Mouse (Mus musculus): ENCODE data around the gene Abraxas2. TPM values are rescaled to one million over a fixed set of nuclear protein-coding genes. Genes with fewer than 3 reads are reported as not detected.
A peak's percentile ranks its signal among the peaks of the same experiment; 100 is the strongest.

The Abraxas2 gene
- total and polyA plus RNA-seq, 3 experiments, result 30.1 to 31.1 TPM; not detected in 1

DNA sequence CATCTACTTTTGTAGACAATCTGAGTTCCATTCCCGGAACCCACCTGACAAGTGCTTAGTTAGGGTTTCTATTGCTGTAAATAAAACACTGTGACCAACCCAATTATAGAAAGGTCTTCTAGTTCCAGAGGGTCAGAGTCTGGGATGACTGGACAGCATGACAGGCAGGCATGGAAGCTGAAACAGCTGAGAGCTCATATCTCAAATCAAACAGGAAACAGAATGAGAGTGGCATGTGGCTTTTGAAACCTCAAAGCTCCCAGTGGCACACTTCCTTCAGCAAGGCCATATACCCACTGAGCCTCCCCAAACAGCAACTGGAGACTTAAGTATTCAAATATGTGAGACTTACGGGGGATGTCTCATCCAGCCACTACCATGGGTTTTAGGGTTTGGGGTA is 14.0 kb downstream of the Abraxas2 start:
- DNase-seq (ENCODE audit: low read depth, low spot score), result peak; percentile 57
- peaks cover 7 to 37% of the 10 kb centered on the region in 2 experiments for H3K36me3 ChIP-seq (ENCODE audit: control insufficient read depth in 1 of 2, insufficient read depth in 2 of 2, low read length in 2 of 2)
- H3K4me3 ChIP-seq (ENCODE audit: control insufficient read depth in 1 of 2, insufficient read depth in 1 of 2, low read depth in 2 of 2, low read length in 2 of 2), result no peak overlapping the region
- no peaks in the 10 kb centered on the region; the same call in 1 of the 2 replicates for H3K79me2 ChIP-seq (ENCODE audit: control insufficient read depth, insufficient read depth, low read length, poor library complexity)
- no peaks in the 10 kb centered on the region for H3K9me3 ChIP-seq (replicated peaks; ENCODE audit: insufficient read depth, low read length)
- peaks cover 0 to 2% of the 10 kb centered on the region in 2 experiments; a peak in 2 of 4 replicates for H3K4me1 ChIP-seq (ENCODE audit: control insufficient read depth in 1 of 2, insufficient read depth in 2 of 2, low read length in 2 of 2)
- no peak overlapping the region for H3K27ac ChIP-seq (ENCODE audit: control insufficient read depth, low read depth, low read length)
- H3K27me3 ChIP-seq (ENCODE audit: control insufficient read depth in 1 of 2, insufficient read depth in 2 of 2, low read length in 2 of 2), result no peaks in the 10 kb centered on the region
- H3K9ac ChIP-seq (ENCODE audit: control insufficient read depth, low read depth, low read length, poor library complexity, severe bottlenecking), result no peak overlapping the region
- no peak for TF ChIP-seq MYB (IDR thresholded peaks at IDR 0.05; ENCODE audit: low read depth, low read length)
- TF ChIP-seq POLR2A (IDR thresholded peaks at IDR 0.05; ENCODE audit: control insufficient read depth in 1 of 2, insufficient read depth in 1 of 2, low read depth in 1 of 2, low read length in 2 of 2, poor library complexity in 1 of 2), result no peak
- TF ChIP-seq CTCF (IDR thresholded peaks at IDR 0.05 in 2 of 3, conservative IDR thresholded peaks at IDR 0.05 in 1 of 3; ENCODE audit: control insufficient read depth in 1 of 3, insufficient read depth in 1 of 3, low read depth in 2 of 3, low read length in 3 of 3, poor library complexity in 1 of 3, severe bottlenecking in 1 of 3), result no peak
- TF ChIP-seq NELFE (IDR thresholded peaks at IDR 0.05; ENCODE audit: low read depth, low read length), result no peak
- no peak for TF ChIP-seq GABPA (IDR thresholded peaks at IDR 0.05; ENCODE audit: low read depth, low read length)
- TF ChIP-seq NRF1 (IDR thresholded peaks at IDR 0.05; ENCODE audit: insufficient read depth, low read depth, low read length, poor library complexity, severe bottlenecking), result no peak
- no peak for TF ChIP-seq TBP (IDR thresholded peaks at IDR 0.05; ENCODE audit: low read depth, low read length)
- TF ChIP-seq MAFK (IDR thresholded peaks at IDR 0.05; ENCODE audit: borderline replicate concordance, low read depth, low read length), result no peak
- peak; percentile 80 for TF ChIP-seq SIN3A (IDR thresholded peaks at IDR 0.05; ENCODE audit: low read length)
- no peak for TF ChIP-seq POLR2AphosphoS5 (IDR thresholded peaks at IDR 0.05; ENCODE audit: borderline replicate concordance, low read depth, low read length)
- no peak for TF ChIP-seq HCFC1 (IDR thresholded peaks at IDR 0.05; ENCODE audit: low read depth, low read length)
- TF ChIP-seq ZMIZ1 (IDR thresholded peaks at IDR 0.05; ENCODE audit: low read depth, low read length), result no peak
- TF ChIP-seq RAD21 (IDR thresholded peaks at IDR 0.05; ENCODE audit: low read depth, low read length), result no peak
- peak; percentile 68 for TF ChIP-seq GATA1 (IDR thresholded peaks at IDR 0.05; ENCODE audit: low read depth, low read length)
- no peak for TF ChIP-seq CHD1 (IDR thresholded peaks at IDR 0.05; ENCODE audit: low read depth, low read length)
- TF ChIP-seq MAZ (IDR thresholded peaks at IDR 0.05; ENCODE audit: low read depth, low read length), result no peak
- no peak for TF ChIP-seq E2F4 (IDR thresholded peaks at IDR 0.05; ENCODE audit: borderline replicate concordance, low read depth, low read length)
- TF ChIP-seq MXI1 (IDR thresholded peaks at IDR 0.05; ENCODE audit: low read depth, low read length), result peak; percentile 75
- no peak for TF ChIP-seq ELF1 (IDR thresholded peaks at IDR 0.05; ENCODE audit: low read depth, low read length)
- TF ChIP-seq POLR2AphosphoS2 (IDR thresholded peaks at IDR 0.05; ENCODE audit: low read length), result no peak
- TF ChIP-seq SMC3 (IDR thresholded peaks at IDR 0.05; ENCODE audit: low read depth, low read length), result no peak
- TF ChIP-seq EP300 (IDR thresholded peaks at IDR 0.05; ENCODE audit: low read depth in 1 of 2, low read length in 2 of 2), result peak; percentile 62 to 68
- no peak for TF ChIP-seq ZKSCAN1 (IDR thresholded peaks at IDR 0.05; ENCODE audit: low read depth, low read length)
- no peak for TF ChIP-seq UBTF (IDR thresholded peaks at IDR 0.05; ENCODE audit: borderline replicate concordance, insufficient read depth, low read depth, low read length)
- TF ChIP-seq ETS1 (IDR thresholded peaks at IDR 0.05; ENCODE audit: low read depth, low read length), result peak; percentile 95
- peak; percentile 54; the same call in 1 of the 2 replicates for TF ChIP-seq BHLHE40 (IDR thresholded peaks at IDR 0.05; ENCODE audit: borderline replicate concordance, low read depth, low read length)
- peak; percentile 69 for TF ChIP-seq MAX (IDR thresholded peaks at IDR 0.05; ENCODE audit: low read length)
- no peak for TF ChIP-seq ZNF384 (IDR thresholded peaks at IDR 0.05; ENCODE audit: low read depth, low read length)
- TF ChIP-seq JUND (IDR thresholded peaks at IDR 0.05; ENCODE audit: low read depth, low read length), result no peak
- TF ChIP-seq USF1 (IDR thresholded peaks at IDR 0.05; ENCODE audit: low read depth, low read length), result no peak
- no peak for TF ChIP-seq KAT2A (conservative IDR thresholded peaks at IDR 0.05; ENCODE audit: low read depth, low read length)
- peak; percentile 37; the same call in 1 of the 2 replicates for TF ChIP-seq TCF12 (IDR thresholded peaks at IDR 0.05; ENCODE audit: low read depth, low read length)
- 0 out of 2 replicates have a peak, but pooled peaks have one; percentile 54 for TF ChIP-seq MYC (IDR thresholded peaks at IDR 0.05; ENCODE audit: low read depth, low read length)
- TF ChIP-seq TAL1 (IDR thresholded peaks at IDR 0.05; ENCODE audit: low read length), result peak; percentile 55
- no peak for TF ChIP-seq CHD2 (IDR thresholded peaks at IDR 0.05; ENCODE audit: low read length)
- TF ChIP-seq USF2 (IDR thresholded peaks at IDR 0.05; ENCODE audit: borderline replicate concordance in 1 of 2, insufficient read depth in 1 of 2, low read depth in 1 of 2, low read length in 2 of 2), result no peak
- TF ChIP-seq MEF2A (IDR thresholded peaks at IDR 0.05; ENCODE audit: extremely low read depth, insufficient replicate concordance, low read depth, low read length, poor library complexity, severe bottlenecking), result no peak
- peak; percentile 49; the same call in 1 of the 2 replicates for TF ChIP-seq RCOR1 (IDR thresholded peaks at IDR 0.05; ENCODE audit: low read depth, low read length)
